Mouse (Mus musculus) erythroblast, embryonic 14.5 days (primary cell): ENCODE results near the gene Msi2. TPM values are rescaled to one million over a fixed set of nuclear protein-coding genes. Genes with fewer than 3 reads are reported as not detected.

Experiments used
- H3K27me3 ChIP-seq: 2 replicates; pipeline ENCODE4 v1.6.1; 2012; ENCODE audit warnings: inconsistent platforms; ENCODE audit not compliant: control insufficient read depth
- H3K36me3 ChIP-seq: 2 replicates; pipeline ENCODE4 v1.6.1; 2012; ENCODE audit warnings: mild to moderate bottlenecking, inconsistent platforms; ENCODE audit not compliant: control insufficient read depth
- H3K4me1 ChIP-seq: 2 replicates; pipeline ENCODE4 v1.6.1; 2012; ENCODE audit warnings: inconsistent platforms; ENCODE audit not compliant: control insufficient read depth
- H3K4me3 ChIP-seq: replicated peaks from 2 replicates; pipeline ENCODE3; 2012; ENCODE audit warnings: moderate library complexity, mild to moderate bottlenecking, inconsistent platforms
- H3K9me3 ChIP-seq: 2 replicates; pipeline ENCODE4 v1.6.1; 2012; ENCODE audit warnings: low read length, inconsistent platforms, mixed read lengths; ENCODE audit not compliant: control insufficient read depth
- GATA1 ChIP-seq: IDR thresholded peaks from 2 replicates; pipeline ENCODE4 v1.6.1; 2012; ENCODE audit warnings: low read length, inconsistent platforms, mixed read lengths
- TAL1 ChIP-seq: IDR thresholded peaks from 3 replicates; pipeline ENCODE4 v1.6.1; 2012; ENCODE audit warnings: low read length, inconsistent platforms, mixed read lengths
- polyA plus RNA-seq: library from polyadenylated mRNA; stranded (reverse); fragments of >175 nt; gene quantifications from 2 replicates; pipeline ENCODE4 v1.2.3, GENCODE M21; 2012

Gene Msi2
- polyA plus RNA-seq, 1 experiment = 0.45 TPM

GRCm38 (mm10) chr11:88649009-88649408 is 69.3 kb downstream of the Msi2 start:
- H3K36me3 ChIP-seq = no peaks in the 10 kb centered on the region; the same call in 1 of the 2 replicates
- TF ChIP-seq GATA1 = no peak
- no peak for TF ChIP-seq TAL1
- H3K4me3 ChIP-seq = no peak overlapping the region
- no peaks in the 10 kb centered on the region for H3K27me3 ChIP-seq
- H3K4me1 ChIP-seq = no peaks in the 10 kb centered on the region
- no peaks in the 10 kb centered on the region for H3K9me3 ChIP-seq

- H3K36me3 ChIP-seq = no peaks in the 10 kb centered on the region; the same call in 1 of the 2 replicates
- H3K9me3 ChIP-seq = no peaks in the 10 kb centered on the region
- no peak for TF ChIP-seq TAL1
- TF ChIP-seq GATA1 = no peak
- H3K4me1 ChIP-seq = no peaks in the 10 kb centered on the region
- H3K27me3 ChIP-seq = no peaks in the 10 kb centered on the region
- no peak overlapping the region for H3K4me3 ChIP-seq
These were observed 69.9 kb downstream of the Msi2 start for GRCm38 (mm10) chr11:88648407-88648806.

GRCm38 (mm10) chr11:88646493-88646892 is 71.8 kb downstream of the Msi2 start:
- Histone ChIP-seq H3K27me3 (no peaks in the 10 kb centered on the region), H3K36me3 (peaks cover 4% of the 10 kb centered on the region), H3K9me3 (no peaks in the 10 kb centered on the region), H3K4me1 (no peaks in the 10 kb centered on the region), H3K4me3 (no peak overlapping the region)
- TF ChIP-seq TAL1 (no peak), GATA1 (no peak)

- Histone ChIP-seq H3K27me3 (no peaks in the 10 kb centered on the region), H3K36me3 (peaks cover 4% of the 10 kb centered on the region), H3K4me1 (no peaks in the 10 kb centered on the region), H3K9me3 (no peaks in the 10 kb centered on the region), H3K4me3 (no peak overlapping the region)
- no peak for TF ChIP-seq TAL1
- TF ChIP-seq GATA1 = no peak
These were observed 72.5 kb downstream of the Msi2 start for GRCm38 (mm10) chr11:88645821-88646220.

- Histone ChIP-seq H3K4me1 (no peaks in the 10 kb centered on the region), H3K9me3 (no peaks in the 10 kb centered on the region), H3K4me3 (no peak overlapping the region), H3K36me3 (peaks cover 4% of the 10 kb centered on the region), H3K27me3 (no peaks in the 10 kb centered on the region)
- TF ChIP-seq TAL1 (no peak), GATA1 (no peak)
These were observed 73.6 kb downstream of the Msi2 start for GRCm38 (mm10) chr11:88644719-88645118.

- peaks cover 7% of the 10 kb centered on the region for H3K4me1 ChIP-seq
- peaks cover 4% of the 10 kb centered on the region for H3K36me3 ChIP-seq
- no peaks in the 10 kb centered on the region for H3K9me3 ChIP-seq
- TF ChIP-seq GATA1 (no peak), TAL1 (no peak)
- no peak overlapping the region for H3K4me3 ChIP-seq
- no peaks in the 10 kb centered on the region for H3K27me3 ChIP-seq
These were observed 78.5 kb downstream of the Msi2 start for GRCm38 (mm10) chr11:88639862-88640261.

- H3K27me3 ChIP-seq = no peaks in the 10 kb centered on the region
- H3K4me3 ChIP-seq = no peak overlapping the region
- peaks cover 7% of the 10 kb centered on the region for H3K4me1 ChIP-seq
- TF ChIP-seq TAL1 (no peak), GATA1 (no peak)
- no peaks in the 10 kb centered on the region for H3K9me3 ChIP-seq
- H3K36me3 ChIP-seq = peaks cover 4% of the 10 kb centered on the region
These were observed 79.3 kb downstream of the Msi2 start for GRCm38 (mm10) chr11:88638936-88639542.

- peaks cover 7% of the 10 kb centered on the region for H3K4me1 ChIP-seq
- TF ChIP-seq GATA1 (no peak), TAL1 (no peak)
- H3K4me3 ChIP-seq = no peak overlapping the region
- no peaks in the 10 kb centered on the region for H3K9me3 ChIP-seq
- H3K27me3 ChIP-seq = no peaks in the 10 kb centered on the region
- peaks cover 4% of the 10 kb centered on the region for H3K36me3 ChIP-seq
These were observed 80.1 kb downstream of the Msi2 start for GRCm38 (mm10) chr11:88638254-88638653.

GRCm38 (mm10) chr11:88636934-88637333 is 81.4 kb downstream of the Msi2 start:
- TF ChIP-seq GATA1 = no peak
- no peak for TF ChIP-seq TAL1
- no peaks in the 10 kb centered on the region for H3K9me3 ChIP-seq
- no peak overlapping the region for H3K4me3 ChIP-seq
- H3K36me3 ChIP-seq = peaks cover 4% of the 10 kb centered on the region
- H3K4me1 ChIP-seq = peaks cover 7% of the 10 kb centered on the region
- H3K27me3 ChIP-seq = no peaks in the 10 kb centered on the region

- no peak overlapping the region for H3K4me3 ChIP-seq
- no peaks in the 10 kb centered on the region for H3K27me3 ChIP-seq
- H3K4me1 ChIP-seq = peaks cover 7% of the 10 kb centered on the region
- H3K36me3 ChIP-seq = no peaks in the 10 kb centered on the region; the same call in 1 of the 2 replicates
- TF ChIP-seq TAL1 (no peak), GATA1 (no peak)
- H3K9me3 ChIP-seq = no peaks in the 10 kb centered on the region
These were observed 82.0 kb downstream of the Msi2 start for GRCm38 (mm10) chr11:88636319-88636718.
